Mouse (Mus musculus) embryonic facial prominence, embryonic 10.5 days (tissue): ENCODE data around the gene Hepacam. TPM values are rescaled to one million over a fixed set of nuclear protein-coding genes. Genes with fewer than 3 reads are reported as not detected.

ENCODE experiments used
- DNase-seq: peaks from one replicate; pipeline ENCODE4 v3.0.0-alpha.2; 2017; ENCODE audit warnings: low spot score
- H3K27ac ChIP-seq: fragments of 300-500 bp; sonication (generic); replicated peaks from 2 replicates; pipeline ENCODE4 v1.5.1; 2016; ENCODE audit warnings: mild to moderate bottlenecking
- H3K27me3 ChIP-seq: fragments of 300-500 bp; sonication (generic); replicated peaks from 2 replicates; pipeline ENCODE4 v1.6.1; 2016; ENCODE audit warnings: low read depth, mild to moderate bottlenecking; ENCODE audit not compliant: poor library complexity, severe bottlenecking
- H3K36me3 ChIP-seq: fragments of 300-500 bp; sonication (generic); replicated peaks from 2 replicates; pipeline ENCODE4 v1.6.1; 2016; ENCODE audit warnings: mild to moderate bottlenecking, moderate library complexity
- H3K4me1 ChIP-seq: fragments of 300-500 bp; sonication (generic); 2 replicates; pipeline ENCODE4 v1.6.1; 2016
- H3K4me3 ChIP-seq: fragments of 300-500 bp; sonication (generic); 2 replicates; pipeline ENCODE4 v1.5.1; 2016; ENCODE audit warnings: mild to moderate bottlenecking, moderate library complexity
- H3K9me3 ChIP-seq: fragments of 300-500 bp; sonication (generic); 2 replicates; pipeline ENCODE4 v1.6.1; 2016; ENCODE audit warnings: mild to moderate bottlenecking
- WGBS: fragments of 180-500 bp; shearing (Covaris S2); methylation state at CpG from one replicate; pipeline ENCODE4 v1.1.7; 2016; 5-methylcytosine and 5-hydroxymethylcytosine counted together
- polyA plus RNA-seq: library from polyadenylated mRNA; unstranded; fragments of >200 nt; fragmentation: Nextera tagmentation; extraction: Ambion mirVana; gene quantifications from 2 replicates; pipeline ENCODE4 v1.2.1, GENCODE M21; 2016

Hepacam gene
- polyA plus RNA-seq, 1 experiment from 2014 or later, result 0.05 TPM

DNA sequence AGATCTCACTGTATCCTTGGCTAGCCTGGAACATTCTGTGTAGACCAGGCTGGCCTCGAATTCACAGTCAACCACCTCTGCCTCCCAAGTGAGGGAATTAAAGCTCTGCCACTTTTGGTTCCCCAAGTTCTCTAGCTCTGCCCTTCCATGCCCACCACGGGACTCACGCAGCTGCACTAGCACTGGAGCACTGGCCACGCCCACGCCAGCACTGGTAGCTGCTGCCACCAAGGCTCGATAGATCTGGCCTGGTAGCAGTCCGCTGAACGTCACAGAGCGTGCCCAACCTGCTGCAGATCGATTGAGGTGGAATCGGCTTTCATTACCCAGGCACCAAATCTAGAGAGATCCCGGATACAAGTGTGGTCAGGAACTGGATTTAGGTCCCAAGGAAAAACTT is 54.1 kb downstream of the Hepacam start:
- Histone ChIP-seq H3K27me3 (peaks cover 67% of the 10 kb centered on the region), H3K4me1 (peaks cover 10% of the 10 kb centered on the region), H3K9me3 (no peaks in the 10 kb centered on the region), H3K36me3 (no peaks in the 10 kb centered on the region), H3K27ac (no peak overlapping the region), H3K4me3 (peak overlapping the region; percentile 49)
- WGBS, result 29% methylated on average over 12 of the region's 12 CpGs
- peak; percentile 31 for DNase-seq

GRCm38 (mm10) chr9:37429326-37429725 is 62.2 kb downstream of the Hepacam start:
- Histone ChIP-seq H3K36me3 (no peaks in the 10 kb centered on the region), H3K27ac (no peak overlapping the region), H3K4me1 (peaks cover 32% of the 10 kb centered on the region), H3K27me3 (peaks cover 86% of the 10 kb centered on the region), H3K9me3 (no peaks in the 10 kb centered on the region), H3K4me3 (no peak overlapping the region)
- DNase-seq, result no peak
- WGBS, result 29% methylated on average over 26 of the region's 26 CpGs

DNA sequence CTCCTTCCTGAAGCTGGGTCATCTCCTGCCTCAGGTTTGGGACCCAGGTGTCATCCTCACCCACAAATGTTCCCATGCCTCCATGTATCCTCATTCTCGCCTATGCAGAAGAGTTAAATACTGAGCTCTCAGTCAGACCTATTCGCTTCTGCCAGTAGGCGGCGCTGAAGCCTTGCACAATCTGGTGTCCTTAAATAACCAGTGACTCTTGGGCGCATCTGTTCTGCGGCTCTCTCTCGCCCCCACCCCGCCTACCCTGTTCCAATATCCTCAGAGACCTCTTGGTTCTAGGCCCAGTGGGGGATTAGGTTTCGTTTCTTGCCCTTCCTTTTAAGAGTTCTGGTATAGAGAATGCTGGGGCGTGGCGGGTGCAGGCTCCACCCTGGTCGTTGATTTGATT is 63.4 kb downstream of the Hepacam start:
- DNase-seq, result peak; percentile 87
- Histone ChIP-seq H3K27ac (no peak overlapping the region), H3K4me1 (peaks cover 32% of the 10 kb centered on the region), H3K36me3 (no peaks in the 10 kb centered on the region), H3K9me3 (no peaks in the 10 kb centered on the region), H3K27me3 (peaks cover 95% of the 10 kb centered on the region), H3K4me3 (no peak overlapping the region)
- WGBS, result 1% methylated on average over 12 of the region's 12 CpGs

- WGBS, result 1% methylated on average over 17 of the region's 17 CpGs
- Histone ChIP-seq H3K36me3 (no peaks in the 10 kb centered on the region), H3K27ac (no peak overlapping the region), H3K4me3 (peak overlapping the region; percentile 46), H3K9me3 (no peaks in the 10 kb centered on the region), H3K4me1 (peaks cover 32% of the 10 kb centered on the region), H3K27me3 (peaks cover 100% of the 10 kb centered on the region)
- DNase-seq, result peak; percentile 58
Observed at GRCm38 (mm10) chr9:37432026-37432666, 65.0 kb downstream of the Hepacam start.

DNA sequence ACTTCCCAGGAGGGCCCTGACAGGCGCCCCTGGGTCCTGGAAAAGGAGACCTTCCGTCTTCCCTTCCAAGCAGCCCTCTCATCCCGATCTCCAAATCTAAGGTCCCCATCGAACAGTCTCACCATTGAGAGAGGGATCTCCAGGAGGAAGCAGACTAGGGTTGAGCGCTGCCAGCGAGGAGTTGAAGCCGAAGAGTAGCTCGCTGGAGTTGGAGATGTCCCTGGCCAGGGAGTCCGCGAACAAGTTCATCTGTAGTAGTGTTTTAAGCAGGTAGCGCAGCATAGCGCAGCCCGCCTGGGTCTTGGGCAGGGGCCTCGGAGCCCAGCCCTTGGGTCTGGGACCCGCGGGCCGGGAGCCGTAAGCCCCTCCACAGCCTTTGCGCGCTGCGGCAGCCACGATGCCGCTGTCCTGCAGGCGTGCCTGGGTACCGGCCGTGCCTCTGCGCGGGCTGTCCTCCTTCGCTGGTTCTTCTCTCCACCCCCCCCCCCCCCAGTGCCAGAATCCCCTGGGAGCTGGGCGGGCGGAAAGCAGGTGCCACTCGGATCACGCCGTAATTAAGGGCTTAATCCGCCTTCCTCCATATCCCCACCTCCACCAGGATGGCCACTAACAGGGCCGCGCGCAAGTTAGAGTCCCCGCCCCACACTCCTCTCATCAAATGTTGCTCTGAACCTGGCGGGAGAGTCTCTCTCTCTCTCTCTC is 65.7 kb downstream of the Hepacam start, which contains the start of gene Robo3:
Robo3 (minus strand) TSS at position 527 of the 702 bp plus-strand sequence.
- under 1% methylated on average over 40 of the region's 40 CpGs for WGBS
- Histone ChIP-seq H3K27me3 (peaks cover 99% of the 10 kb centered on the region), H3K27ac (no peak within 1 kb of the TSS), H3K9me3 (no peaks in the 10 kb centered on the region), H3K4me3 (peak within 1 kb of the TSS; percentile 46), H3K36me3 (no peaks in the 10 kb centered on the region), H3K4me1 (peaks cover 32% of the 10 kb centered on the region)
- peak; percentile 55 for DNase-seq

DNA sequence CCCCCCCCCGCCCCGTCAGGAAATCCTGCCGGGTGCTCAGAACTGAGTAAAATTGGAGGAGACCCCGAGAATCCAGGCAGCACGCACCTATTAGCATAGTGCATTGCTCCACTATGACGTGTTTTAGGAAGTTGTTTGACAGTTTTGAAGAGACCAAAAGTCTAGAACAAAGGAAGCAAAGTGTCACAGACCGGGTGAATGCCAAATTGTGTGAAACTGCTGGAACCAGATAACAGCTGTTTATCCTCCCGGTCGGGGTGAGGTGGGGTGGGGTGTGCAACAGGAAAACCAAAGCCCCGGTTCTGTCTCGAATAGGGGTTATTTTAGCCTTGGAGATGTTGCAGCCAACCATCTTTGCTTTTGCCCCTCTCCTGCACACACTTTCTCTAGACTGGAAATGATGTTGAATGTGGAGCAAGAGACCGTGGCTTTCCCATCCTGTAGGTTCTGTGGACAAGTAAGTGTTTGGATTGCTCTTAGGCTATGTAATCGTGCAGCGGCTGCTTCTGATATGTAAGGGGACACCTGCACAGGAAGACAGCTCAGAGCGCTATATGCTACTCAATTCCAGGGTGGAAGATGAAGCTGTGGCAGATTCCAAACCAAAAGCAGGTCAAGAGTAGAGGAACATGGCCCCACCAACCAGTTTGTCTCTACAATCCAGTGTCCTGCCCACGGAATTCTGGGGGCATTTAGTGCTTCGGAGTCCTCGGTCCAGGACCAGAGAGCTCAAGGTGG is 66.8 kb downstream of the Hepacam start:
- H3K4me1 ChIP-seq, result peaks cover 31% of the 10 kb centered on the region
- no peaks in the 10 kb centered on the region for H3K36me3 ChIP-seq
- no peaks in the 10 kb centered on the region for H3K9me3 ChIP-seq
- DNase-seq, result no peak
- WGBS, result 2% methylated on average over 18 of the region's 18 CpGs
- H3K27me3 ChIP-seq, result peaks cover 96% of the 10 kb centered on the region
- peak overlapping the region; percentile 46; the same call in 1 of the 2 replicates for H3K4me3 ChIP-seq
- no peak overlapping the region for H3K27ac ChIP-seq

- Histone ChIP-seq H3K4me1 (peaks cover 26% of the 10 kb centered on the region), H3K9me3 (no peaks in the 10 kb centered on the region), H3K27me3 (peaks cover 87% of the 10 kb centered on the region), H3K36me3 (no peaks in the 10 kb centered on the region), H3K27ac (no peak overlapping the region), H3K4me3 (no peak overlapping the region)
- peak; percentile 37 for DNase-seq
- under 1% methylated on average over 14 of the region's 14 CpGs for WGBS
Observed at GRCm38 (mm10) chr9:37434932-37435331, 67.8 kb downstream of the Hepacam start.

DNA sequence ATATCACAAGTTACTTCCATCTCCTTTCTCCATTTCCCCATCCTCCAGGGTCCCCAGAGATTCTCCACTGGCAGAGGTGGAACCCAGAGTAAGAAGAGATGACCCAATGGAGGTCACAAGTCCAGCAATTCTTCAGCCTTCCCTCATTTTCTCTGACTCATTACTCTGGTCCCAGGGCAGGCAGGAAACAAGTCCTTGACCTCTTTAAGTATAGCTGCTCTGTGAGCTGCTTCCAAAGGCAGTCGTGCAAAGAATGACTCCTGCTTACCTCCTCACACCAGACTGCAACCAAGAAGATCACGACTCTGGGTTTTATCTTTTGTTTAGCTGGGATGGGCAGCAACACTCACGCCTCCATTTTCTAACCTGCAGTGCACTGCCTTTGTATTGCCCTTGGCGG is 68.5 kb downstream of the Hepacam start:
- DNase-seq, result no peak
- peaks cover 25% of the 10 kb centered on the region for H3K4me1 ChIP-seq
- H3K9me3 ChIP-seq, result no peaks in the 10 kb centered on the region
- H3K4me3 ChIP-seq, result no peak overlapping the region
- no peaks in the 10 kb centered on the region for H3K36me3 ChIP-seq
- no peak overlapping the region for H3K27ac ChIP-seq
- H3K27me3 ChIP-seq, result peaks cover 80% of the 10 kb centered on the region
- whole genome bisulfite sequencing, result 9% methylated on average over 4 of the region's 4 CpGs

Other genes starting within 250 kb of the Hepacam start
- gene Pknox2, start 219.9 kb upstream of the Hepacam start, polyA plus RNA-seq, result 32.7 and 33.0 TPM in 2 replicates
- gene Tmem218, start 159.1 kb upstream of the Hepacam start, polyA plus RNA-seq, result 10.2 and 10.8 TPM in 2 replicates
- 2.1 and 2.6 TPM in 2 replicates for gene Slc37a2, start 111.6 kb upstream of the Hepacam start, polyA plus RNA-seq
- 10.2 and 10.3 TPM in 2 replicates for gene Ccdc15, start 18.9 kb upstream of the Hepacam start, polyA plus RNA-seq
- 6.6 and 6.8 TPM in 2 replicates for gene Robo4, start 34.5 kb downstream of the Hepacam start, polyA plus RNA-seq
- 4.1 and 9.4 TPM in 2 replicates for gene Robo3, start 65.9 kb downstream of the Hepacam start, polyA plus RNA-seq
- 34.4 and 36.7 TPM in 2 replicates for gene Msantd2, start 122.0 kb downstream of the Hepacam start, polyA plus RNA-seq
- gene Esam, start 160.7 kb downstream of the Hepacam start, polyA plus RNA-seq, result 27.0 and 27.5 TPM in 2 replicates
- 0.59 and 0.78 TPM in 2 replicates for gene Vsig2, start 171.9 kb downstream of the Hepacam start, polyA plus RNA-seq
- gene Nrgn, start 185.6 kb downstream of the Hepacam start, polyA plus RNA-seq, result 0.48 and 1.0 TPM in 2 replicates
- gene Siae, start 188.3 kb downstream of the Hepacam start, polyA plus RNA-seq, result 3.7 and 4.8 TPM in 2 replicates
- 8.0 and 9.2 TPM in 2 replicates for gene Spa17, start 246.4 kb downstream of the Hepacam start, polyA plus RNA-seq